Mouse (Mus musculus) cerebellum, adult 2 months (tissue): ENCODE data around the gene Nbeal2.

Source experiments
- CTCF ChIP-seq: fragments of 200-500 bp; IDR thresholded peaks from 2 replicates; pipeline ENCODE4 v1.5.1; 2011; ENCODE audit warnings: low read depth, mild to moderate bottlenecking, control low read depth, low read length, moderate library complexity, borderline replicate concordance; ENCODE audit not compliant: insufficient read depth
- POLR2A ChIP-seq: fragments of 200-500 bp; IDR thresholded peaks from 2 replicates; pipeline ENCODE4 v1.6.1; 2011; ENCODE audit warnings: low read length, control low read depth, borderline replicate concordance; ENCODE audit not compliant: insufficient read depth

GRCm38 (mm10) chr9:110660856-110661612 is 7.1 kb upstream of the Nbeal2 start:
- TF ChIP-seq CTCF, result no peak
- TF ChIP-seq POLR2A, result no peak
